Mouse (Mus musculus) lung, adult 2 months (tissue): Measurements from ENCODE around the gene Rps24.

Experiments used
- CTCF ChIP-seq: fragments of 200-500 bp; IDR thresholded peaks from 2 replicates; pipeline ENCODE4 v1.5.1; 2011; ENCODE audit warnings: mild to moderate bottlenecking, low read length, control low read depth; ENCODE audit not compliant: insufficient read depth
- POLR2A ChIP-seq: fragments of 200-500 bp; IDR thresholded peaks from 2 replicates; pipeline ENCODE4 v1.6.1; 2011; ENCODE audit warnings: low read depth, mild to moderate bottlenecking, control low read depth, low read length, borderline replicate concordance; ENCODE audit errors: extremely low read depth

- TF ChIP-seq POLR2A (no peak), CTCF (no peak)
These were observed 621 bp upstream of the Rps24 start for GRCm38 (mm10) chr14:24486241-24486767.
